Mouse (Mus musculus) testis, adult 2 months (tissue): ENCODE results near the gene Ubr3. TPM values are rescaled to one million over a fixed set of nuclear protein-coding genes. Genes with fewer than 3 reads are reported as not detected.
"Not testable (repeated sequence)": the region's sequence is repeated elsewhere in the genome, so short reads cannot be mapped to it uniquely, and the experiment has no call there.

Experiments used
- H3K27ac ChIP-seq: fragments of 200-500 bp; 2 replicates; pipeline ENCODE4 v1.5.1; 2012; ENCODE audit warnings: low read depth, low read length; ENCODE audit not compliant: control insufficient read depth, insufficient read depth
- H3K27me3 ChIP-seq: fragments of 200-500 bp; 2 replicates; pipeline ENCODE4 v1.6.1; 2012; ENCODE audit warnings: mild to moderate bottlenecking, low read length, moderate library complexity; ENCODE audit not compliant: control insufficient read depth, insufficient read depth
- H3K36me3 ChIP-seq: fragments of 200-500 bp; 2 replicates; pipeline ENCODE4 v1.6.1; 2012; ENCODE audit warnings: mild to moderate bottlenecking, low read length; ENCODE audit not compliant: control insufficient read depth, insufficient read depth
- H3K4me1 ChIP-seq: fragments of 200-500 bp; 2 replicates; pipeline ENCODE4 v1.6.1; 2012; ENCODE audit warnings: low read length; ENCODE audit not compliant: control insufficient read depth, insufficient read depth
- H3K4me3 ChIP-seq: fragments of 200-500 bp; 2 replicates; pipeline ENCODE4 v1.5.1; 2012; ENCODE audit warnings: low read depth, mild to moderate bottlenecking, low read length, moderate library complexity, mixed read lengths; ENCODE audit not compliant: control insufficient read depth
- CTCF ChIP-seq: fragments of 200-500 bp; IDR thresholded peaks from 2 replicates; pipeline ENCODE4 v1.5.1; 2012; ENCODE audit warnings: low read depth, mild to moderate bottlenecking, inconsistent platforms, low read length, moderate library complexity; ENCODE audit not compliant: control insufficient read depth, insufficient read depth, insufficient replicate concordance
- POLR2A ChIP-seq: fragments of 200-500 bp; IDR thresholded peaks from 2 replicates; pipeline ENCODE4 v1.6.1; 2012; ENCODE audit warnings: low read depth, mild to moderate bottlenecking, inconsistent platforms, low read length, moderate library complexity; ENCODE audit not compliant: control insufficient read depth
- polyA plus RNA-seq: library from polyadenylated mRNA; depleted of rRNA; stranded (reverse); fragments of >200 nt; gene quantifications from 2 replicates; pipeline ENCODE4 v1.2.3, GENCODE M21; 2012

The Ubr3 gene
- polyA plus RNA-seq, 1 experiment: 9.1 TPM

GRCm38 (mm10) chr2:69952849-69953248 is 55.8 kb downstream of the Ubr3 start:
- H3K27me3 ChIP-seq: no peaks in the 10 kb centered on the region
- H3K4me3 ChIP-seq: no peak overlapping the region
- no peak overlapping the region for H3K27ac ChIP-seq
- TF ChIP-seq CTCF (no peak), POLR2A (no peak)
- no peaks in the 10 kb centered on the region for H3K4me1 ChIP-seq
- H3K36me3 ChIP-seq: no peaks in the 10 kb centered on the region; the same call in 1 of the 2 replicates

GRCm38 (mm10) chr2:69955635-69956034 is 58.6 kb downstream of the Ubr3 start:
- Histone ChIP-seq H3K27ac (no peak overlapping the region), H3K27me3 (no peaks in the 10 kb centered on the region), H3K4me1 (no peaks in the 10 kb centered on the region), H3K4me3 (no peak overlapping the region), H3K36me3 (no peaks in the 10 kb centered on the region; the same call in none of the 2 replicates)
- no peak for TF ChIP-seq POLR2A
- TF ChIP-seq CTCF: no peak

GRCm38 (mm10) chr2:69957622-69958021 is 60.6 kb downstream of the Ubr3 start:
- H3K4me3 ChIP-seq: no peak overlapping the region
- TF ChIP-seq CTCF (no peak; the same call in 1 of the 2 replicates), POLR2A (no peak)
- no peaks in the 10 kb centered on the region for H3K4me1 ChIP-seq
- no peaks in the 10 kb centered on the region for H3K27me3 ChIP-seq
- no peak overlapping the region for H3K27ac ChIP-seq
- H3K36me3 ChIP-seq: peaks cover 1% of the 10 kb centered on the region

GRCm38 (mm10) chr2:69974896-69975295 is 77.8 kb downstream of the Ubr3 start:
- H3K4me1 ChIP-seq: no peaks in the 10 kb centered on the region
- no peak overlapping the region for H3K4me3 ChIP-seq
- H3K27me3 ChIP-seq: no peaks in the 10 kb centered on the region
- H3K36me3 ChIP-seq: no peaks in the 10 kb centered on the region; the same call in none of the 2 replicates
- no peak for TF ChIP-seq POLR2A
- TF ChIP-seq CTCF: no peak
- no peak overlapping the region for H3K27ac ChIP-seq

GRCm38 (mm10) chr2:69989224-69989623 is 92.2 kb downstream of the Ubr3 start:
- no peak overlapping the region for H3K27ac ChIP-seq
- H3K36me3 ChIP-seq: peaks cover 3% of the 10 kb centered on the region
- TF ChIP-seq POLR2A: no peak
- TF ChIP-seq CTCF: no peak
- no peaks in the 10 kb centered on the region for H3K27me3 ChIP-seq
- H3K4me1 ChIP-seq: no peaks in the 10 kb centered on the region
- no peak overlapping the region for H3K4me3 ChIP-seq

GRCm38 (mm10) chr2:69990647-69991046 is 93.6 kb downstream of the Ubr3 start:
- peaks cover 3% of the 10 kb centered on the region for H3K36me3 ChIP-seq
- H3K27me3 ChIP-seq: no peaks in the 10 kb centered on the region
- H3K27ac ChIP-seq: no peak overlapping the region
- 0 out of 2 replicates have a peak, but pooled peaks have one; percentile 14 for TF ChIP-seq CTCF
- no peak for TF ChIP-seq POLR2A
- no peaks in the 10 kb centered on the region for H3K4me1 ChIP-seq
- H3K4me3 ChIP-seq: no peak overlapping the region

GRCm38 (mm10) chr2:69994082-69994736 is 97.2 kb downstream of the Ubr3 start:
- H3K36me3 ChIP-seq, H3K4me3 ChIP-seq, H3K27ac ChIP-seq, H3K4me1 ChIP-seq, H3K27me3 ChIP-seq: not testable (repeated sequence)
